Mouse (Mus musculus) ES-E14 (cell line): ENCODE results near the gene Dpp6.

Source experiments
- CHD2 ChIP-seq: IDR thresholded peaks from 2 replicates; pipeline ENCODE4 v1.6.1; 2014; ENCODE audit warnings: mild to moderate bottlenecking, low read depth, low read length, inconsistent platforms
- HCFC1 ChIP-seq: IDR thresholded peaks from 2 replicates; pipeline ENCODE4 v1.6.1; 2012; ENCODE audit warnings: low read length, inconsistent platforms, borderline replicate concordance; ENCODE audit not compliant: insufficient read depth
- ZC3H11A ChIP-seq: IDR thresholded peaks from 2 replicates; pipeline ENCODE4 v1.6.1; 2012; ENCODE audit warnings: low read depth, mild to moderate bottlenecking, inconsistent platforms, low read length, borderline replicate concordance

GRCm38 (mm10) chr5:27744944-27745343 lies 927.9 kb downstream of the Dpp6 start:
- no peak for TF ChIP-seq CHD2
- TF ChIP-seq ZC3H11A = no peak
- TF ChIP-seq HCFC1 = no peak
